Comparison of ENCODE assay signal across 20 mouse cellular contexts in genomic region chr5:111540486-111540885, GRCm38 (mm10).
DNase-seq lines count a peak whose midpoint lies in the region; ATAC-seq and TF ChIP-seq lines count a peak whose summit lies in the region.
"Had no signal": no experiment of that assay in that cellular context is flagged by ENCODE, and none has a peak within 500 bp of the region (broad histone marks: within the 10 kb centered on the region; RNA-seq: fewer than 3 reads in every experiment).

No protein-coding gene starts in this region.

- peaks cover 39% of the 10 kb centered on the region for H3K4me1 ChIP-seq in forebrain, embryonic 12.5 days
- H3K4me1 ChIP-seq in forebrain, postnatal 0 days (ENCODE audit: insufficient read depth) = no peaks in the 10 kb centered on the region
- peaks cover 33% of the 10 kb centered on the region for H3K4me1 ChIP-seq in hindbrain, embryonic 12.5 days
- H3K4me1 ChIP-seq in hindbrain, embryonic 14.5 days (replicated peaks; ENCODE audit: control insufficient read depth, insufficient read depth, low read length) = peaks cover 14% of the 10 kb centered on the region

- H3K4me3 ChIP-seq in forebrain, embryonic 12.5 days (replicated peaks) = no peak overlapping the region
- no peak overlapping the region for H3K4me3 ChIP-seq in forebrain, postnatal 0 days (ENCODE audit: low read depth, low read length)
- no peak overlapping the region for H3K4me3 ChIP-seq in hindbrain, embryonic 12.5 days
- no peak overlapping the region for H3K4me3 ChIP-seq in hindbrain, embryonic 14.5 days (replicated peaks; ENCODE audit: low read length)
- H3K4me3 ChIP-seq: embryonic facial prominence, embryonic 12.5 days; heart, embryonic 10.5 days; hindbrain, embryonic 15.5 days had no signal

- WGBS in forebrain, embryonic 12.5 days = 12% methylated on average over 3 of the region's 3 CpGs
- WGBS in forebrain, postnatal 0 days = 33% methylated on average over 3 of the region's 3 CpGs
- WGBS in hindbrain, embryonic 12.5 days = 32% methylated on average over 2 of the region's 3 CpGs
- WGBS in hindbrain, embryonic 14.5 days = 24% methylated on average over 3 of the region's 3 CpGs

- H3K9ac ChIP-seq in forebrain, embryonic 12.5 days = no peak overlapping the region
- H3K9ac ChIP-seq in forebrain, postnatal 0 days = no peak overlapping the region
- 0 out of 2 replicates have a peak overlapping the region, but pooled peaks have one; percentile 8 for H3K9ac ChIP-seq in hindbrain, embryonic 12.5 days
- H3K9ac ChIP-seq in hindbrain, embryonic 14.5 days = no peak overlapping the region
- H3K9ac ChIP-seq: embryonic facial prominence, embryonic 12.5 days; hindbrain, embryonic 15.5 days had no signal

- H3K9me3 ChIP-seq in forebrain, embryonic 12.5 days = no peaks in the 10 kb centered on the region
- H3K9me3 ChIP-seq in forebrain, postnatal 0 days (ENCODE audit: low read length) = no peaks in the 10 kb centered on the region
- H3K9me3 ChIP-seq in hindbrain, embryonic 12.5 days (replicated peaks) = no peaks in the 10 kb centered on the region
- H3K9me3 ChIP-seq in hindbrain, embryonic 14.5 days (ENCODE audit: control insufficient read depth, low read length) = no peaks in the 10 kb centered on the region
- H3K9me3 ChIP-seq: embryonic facial prominence, embryonic 12.5 days; heart, embryonic 10.5 days; hindbrain, embryonic 15.5 days had no signal

- no peak for ATAC-seq in forebrain, embryonic 12.5 days (ENCODE audit: low FRiP score)
- ATAC-seq in forebrain, postnatal 0 days = no peak
- ATAC-seq in hindbrain, embryonic 12.5 days (ENCODE audit: low FRiP score) = no peak
- no peak for ATAC-seq in hindbrain, embryonic 14.5 days (ENCODE audit: low FRiP score)
- ATAC-seq: inflammation-experienced regulatory T-cells, adult 6 months; intestine, postnatal 0 days had no signal

- H3K4me2 ChIP-seq in forebrain, embryonic 12.5 days = no peak overlapping the region
- no peak overlapping the region for H3K4me2 ChIP-seq in forebrain, postnatal 0 days (ENCODE audit: low read depth)
- no peak overlapping the region for H3K4me2 ChIP-seq in hindbrain, embryonic 12.5 days (replicated peaks)
- H3K4me2 ChIP-seq in hindbrain, embryonic 14.5 days (replicated peaks) = no peak overlapping the region
- H3K4me2 ChIP-seq: embryonic facial prominence, embryonic 12.5 days; hindbrain, embryonic 15.5 days had no signal

- TF ChIP-seq CTCF in forebrain, postnatal 0 days (IDR thresholded peaks at IDR 0.05; ENCODE audit: low read depth) = no peak

- H3K27me3 ChIP-seq in forebrain, embryonic 12.5 days = no peaks in the 10 kb centered on the region
- no peaks in the 10 kb centered on the region for H3K27me3 ChIP-seq in forebrain, postnatal 0 days (ENCODE audit: insufficient read depth, low read length)
- no peaks in the 10 kb centered on the region for H3K27me3 ChIP-seq in hindbrain, embryonic 12.5 days
- H3K27me3 ChIP-seq in hindbrain, embryonic 14.5 days (ENCODE audit: control insufficient read depth, insufficient read depth, low read length) = no peaks in the 10 kb centered on the region
- H3K27me3 ChIP-seq: embryonic facial prominence, embryonic 12.5 days; hindbrain, embryonic 15.5 days had no signal

- DNase-seq in forebrain, postnatal 0 days = no peak
- no peak for DNase-seq in hindbrain, embryonic 14.5 days (ENCODE audit: low spot score)
- peak; percentile 67 for DNase-seq in retina, postnatal 1 day
- no peak for DNase-seq in retina, embryonic 14.5 days (ENCODE audit: low spot score)
- DNase-seq: adrenal gland, adult 2 months; adrenal gland, postnatal 25 days; cerebellum, adult 2 months; cerebellum, postnatal 10 days; embryo, embryonic 11 days; gastrocnemius, postnatal 36 days; heart, adult 18-20 months; heart, postnatal 10 days; heart, postnatal 4 days had no signal

- no peaks in the 10 kb centered on the region for H3K36me3 ChIP-seq in forebrain, embryonic 12.5 days (replicated peaks)
- no peaks in the 10 kb centered on the region for H3K36me3 ChIP-seq in forebrain, postnatal 0 days (ENCODE audit: insufficient read depth)
- H3K36me3 ChIP-seq in hindbrain, embryonic 12.5 days = no peaks in the 10 kb centered on the region
- no peaks in the 10 kb centered on the region for H3K36me3 ChIP-seq in hindbrain, embryonic 14.5 days (replicated peaks; ENCODE audit: control insufficient read depth, insufficient read depth)
- H3K36me3 ChIP-seq: embryonic facial prominence, embryonic 12.5 days; heart, embryonic 10.5 days; hindbrain, embryonic 15.5 days had no signal

- 0 out of 2 replicates have a peak overlapping the region, but pooled peaks have one; percentile 25 for H3K27ac ChIP-seq in forebrain, embryonic 12.5 days
- no peak overlapping the region for H3K27ac ChIP-seq in forebrain, postnatal 0 days (ENCODE audit: low read depth, low read length)
- no peak overlapping the region for H3K27ac ChIP-seq in hindbrain, embryonic 12.5 days
- no peak overlapping the region for H3K27ac ChIP-seq in hindbrain, embryonic 14.5 days
- H3K27ac ChIP-seq: embryonic facial prominence, embryonic 12.5 days; heart, embryonic 10.5 days; hindbrain, embryonic 15.5 days had no signal
